Mouse (Mus musculus): Measurements from ENCODE around the gene Slc35a3. TPM values are rescaled to one million over a fixed set of nuclear protein-coding genes. Genes with fewer than 3 reads are reported as not detected.
A peak's percentile ranks its signal among the peaks of the same experiment; 100 is the strongest.
"Not testable (repeated sequence)": the region's sequence is repeated elsewhere in the genome, so short reads cannot be mapped to it uniquely, and the experiment has no call there.

Gene Slc35a3
- polyA plus RNA-seq (2014; fragmentation: Nextera tagmentation; extraction: Ambion mirVana) = 11.6 and 13.8 TPM in 2 replicates

DNA sequence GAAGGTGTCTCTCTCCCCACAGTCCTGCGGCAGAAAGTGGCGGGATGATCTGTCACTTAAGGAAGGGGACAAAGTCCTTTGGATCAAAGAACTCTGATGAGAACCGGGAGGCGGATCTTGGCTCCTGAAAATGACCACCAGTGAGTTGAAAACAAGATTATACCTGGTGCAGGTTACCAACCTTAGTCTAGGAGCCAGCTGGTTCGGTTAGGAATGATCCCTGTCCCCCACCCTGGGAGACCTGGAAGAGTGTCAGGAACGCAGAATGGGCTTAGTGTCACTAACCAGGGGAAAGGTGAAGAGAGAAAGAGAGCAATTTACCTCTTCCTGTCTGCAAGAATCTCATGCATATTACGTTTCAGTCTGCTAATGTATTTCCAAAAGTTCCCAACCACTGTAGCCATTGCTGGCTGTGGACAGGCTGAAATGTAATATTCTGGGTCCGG is at the start of gene Slc35a3:
Slc35a3 (minus strand) TSS at position 396 of the 446 bp plus-strand sequence.
- Histone ChIP-seq H3K9me3 (ENCODE audit: control insufficient read depth, low read length) (no peaks in the 10 kb centered on the region), H3K4me3 (ENCODE audit: control insufficient read depth in 1 of 2, insufficient read depth in 1 of 2, low read depth in 1 of 2, low read length in 2 of 2) (peak within 1 kb of the TSS; percentile 63 to 96), H3K27me3 (ENCODE audit: control insufficient read depth, insufficient read depth, low read length) (no peaks in the 10 kb centered on the region), H3K4me1 (ENCODE audit: control insufficient read depth in 2 of 2, insufficient read depth in 2 of 2, low read length in 2 of 2) (peaks cover 6 to 14% of the 10 kb centered on the region in 2 experiments), H3K27ac (replicated peaks in 1 of 2; ENCODE audit: control insufficient read depth in 1 of 2, insufficient read depth in 1 of 2, low read depth in 2 of 2, low read length in 2 of 2) (peak within 1 kb of the TSS; percentile 19 to 77; a peak in 2 of 4 replicates), H3K36me3 (ENCODE audit: control insufficient read depth, insufficient read depth, low read length) (no peaks in the 10 kb centered on the region), H3K4me2 (ENCODE audit: low read length) (peak within 1 kb of the TSS; percentile 86), H3K9ac (ENCODE audit: low read length) (peak within 1 kb of the TSS; percentile 97)
- no peak for ATAC-seq (ENCODE audit: insufficient number of reproducible peaks, insufficient read depth, low FRiP score, low read depth)
- WGBS = 2% methylated on average over 8 of the region's 8 CpGs

GRCm38 (mm10) chr3:116752818-116753217 is 40.2 kb upstream of the Slc35a3 start:
- WGBS = 91% methylated on average over 8 of the region's 8 CpGs
- H3K36me3 ChIP-seq (ENCODE audit: control insufficient read depth, insufficient read depth, low read length) = peaks cover 89% of the 10 kb centered on the region

DNA sequence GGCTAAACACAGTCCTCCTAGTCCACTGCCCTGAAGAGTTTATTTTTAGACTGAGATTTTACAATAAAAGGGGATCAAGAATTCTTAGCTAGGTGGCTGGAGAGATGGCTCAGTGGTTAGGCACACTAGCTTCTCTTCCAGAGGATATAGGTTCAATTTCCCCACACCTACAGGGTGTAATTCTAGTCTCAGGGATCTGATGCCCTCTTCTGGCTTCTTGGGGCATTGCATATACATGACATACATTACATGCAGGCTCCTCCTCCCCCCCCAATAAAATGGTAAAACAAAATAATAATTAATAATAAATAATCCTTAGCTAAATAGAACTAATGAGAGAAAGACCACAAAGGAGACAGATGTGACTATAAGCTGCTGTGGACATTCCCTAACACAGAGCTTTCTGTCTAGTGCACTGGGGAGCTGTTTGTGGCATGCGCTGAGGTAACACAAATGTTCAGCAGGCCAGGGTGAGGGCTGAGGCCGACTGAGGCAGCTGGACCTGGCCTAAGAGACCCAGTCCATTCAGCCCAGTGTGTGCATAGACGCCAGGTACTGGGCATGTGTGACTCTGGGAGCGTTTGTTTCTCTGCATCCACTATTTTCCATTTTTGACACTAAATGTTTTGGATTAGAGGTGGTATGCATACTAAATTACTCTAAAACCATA is 38.7 kb upstream of the Slc35a3 start:
- 88% methylated on average over 4 of the region's 4 CpGs for WGBS
- H3K9ac ChIP-seq (ENCODE audit: low read length) = no peak overlapping the region
- H3K4me3 ChIP-seq (ENCODE audit: control insufficient read depth in 1 of 2, insufficient read depth in 1 of 2, low read depth in 1 of 2, low read length in 2 of 2) = no peak overlapping the region
- H3K4me1 ChIP-seq (ENCODE audit: control insufficient read depth in 2 of 2, insufficient read depth in 2 of 2, low read length in 2 of 2) = no peaks in the 10 kb centered on the region
- H3K9me3 ChIP-seq (ENCODE audit: control insufficient read depth, low read length) = no peaks in the 10 kb centered on the region
- ATAC-seq (ENCODE audit: insufficient number of reproducible peaks, insufficient read depth, low FRiP score, low read depth) = no peak
- no peak overlapping the region for H3K4me2 ChIP-seq (ENCODE audit: low read length)
- no peaks in the 10 kb centered on the region for H3K27me3 ChIP-seq (ENCODE audit: control insufficient read depth, insufficient read depth, low read length)
- H3K27ac ChIP-seq (replicated peaks in 1 of 2; ENCODE audit: control insufficient read depth in 1 of 2, insufficient read depth in 1 of 2, low read depth in 2 of 2, low read length in 2 of 2) = no peak overlapping the region
- peaks cover 83% of the 10 kb centered on the region for H3K36me3 ChIP-seq (ENCODE audit: control insufficient read depth, insufficient read depth, low read length)

More at GRCm38 (mm10) chr3:116752818-116753217, 40.2 kb upstream of the Slc35a3 start:
- Histone ChIP-seq H3K9me3 (ENCODE audit: control insufficient read depth, low read length) (no peaks in the 10 kb centered on the region), H3K27me3 (ENCODE audit: control insufficient read depth, insufficient read depth, low read length) (no peaks in the 10 kb centered on the region), H3K9ac (ENCODE audit: low read length) (no peak overlapping the region), H3K4me2 (ENCODE audit: low read length) (no peak overlapping the region), H3K27ac (replicated peaks in 1 of 2; ENCODE audit: control insufficient read depth in 1 of 2, insufficient read depth in 1 of 2, low read depth in 2 of 2, low read length in 2 of 2) (no peak overlapping the region), H3K4me3 (ENCODE audit: control insufficient read depth in 1 of 2, insufficient read depth in 1 of 2, low read depth in 1 of 2, low read length in 2 of 2) (no peak overlapping the region), H3K4me1 (ENCODE audit: control insufficient read depth in 2 of 2, insufficient read depth in 2 of 2, low read length in 2 of 2) (no peaks in the 10 kb centered on the region)
- no peak for ATAC-seq (ENCODE audit: insufficient number of reproducible peaks, insufficient read depth, low FRiP score, low read depth)

DNA sequence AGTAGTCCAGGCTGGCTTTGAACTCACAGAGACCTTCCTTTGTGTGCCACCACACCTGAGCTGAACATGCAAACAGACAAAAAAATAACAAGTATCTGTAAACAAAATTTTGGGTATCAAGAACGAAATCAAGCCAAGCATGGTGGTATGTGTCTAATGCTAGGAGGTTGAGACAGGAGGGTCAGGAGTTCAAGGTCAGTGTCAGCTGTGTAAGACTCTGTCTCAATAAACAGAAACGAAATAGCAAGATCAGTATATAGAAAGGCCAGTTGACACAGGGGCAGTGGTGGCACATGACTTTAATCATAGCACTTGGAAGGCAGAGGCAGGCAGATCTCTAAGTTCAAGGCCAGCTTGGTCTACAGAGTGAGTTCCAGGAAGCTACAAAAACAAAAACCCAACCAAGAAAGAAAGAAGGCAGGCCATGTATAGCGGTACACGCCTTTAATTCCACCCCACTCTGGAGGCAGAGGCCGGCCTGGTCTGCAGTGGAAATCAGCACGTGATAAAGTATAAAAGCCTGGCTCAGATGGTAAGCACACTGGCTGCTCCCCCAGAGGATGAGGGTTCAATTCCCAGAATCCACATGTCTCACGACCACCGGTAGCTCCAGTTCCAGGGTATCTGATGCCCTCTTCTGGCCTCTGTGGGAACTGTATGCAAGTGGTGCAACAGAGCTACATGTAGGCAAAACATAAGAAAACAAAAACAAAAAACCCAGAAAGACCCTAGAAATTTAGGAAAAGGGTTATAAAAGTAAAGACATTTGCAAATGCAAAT is 36.0 kb upstream of the Slc35a3 start:
- Histone ChIP-seq H3K27ac (replicated peaks in 1 of 2; ENCODE audit: control insufficient read depth in 1 of 2, insufficient read depth in 1 of 2, low read depth in 2 of 2, low read length in 2 of 2) (no peak overlapping the region), H3K9me3 (ENCODE audit: control insufficient read depth, low read length) (no peaks in the 10 kb centered on the region), H3K36me3 (ENCODE audit: control insufficient read depth, insufficient read depth, low read length) (peaks cover 87% of the 10 kb centered on the region), H3K4me2 (ENCODE audit: low read length) (no peak overlapping the region), H3K4me1 (ENCODE audit: control insufficient read depth in 2 of 2, insufficient read depth in 2 of 2, low read length in 2 of 2) (no peaks in the 10 kb centered on the region), H3K27me3 (ENCODE audit: control insufficient read depth, insufficient read depth, low read length) (no peaks in the 10 kb centered on the region), H3K4me3 (ENCODE audit: control insufficient read depth in 1 of 2, insufficient read depth in 1 of 2, low read depth in 1 of 2, low read length in 2 of 2) (no peak overlapping the region), H3K9ac (ENCODE audit: low read length) (no peak overlapping the region)
- 56% methylated on average over 8 of the region's 8 CpGs for WGBS
- ATAC-seq (ENCODE audit: insufficient number of reproducible peaks, insufficient read depth, low FRiP score, low read depth) = no peak

- not testable (repeated sequence) for H3K9me3 ChIP-seq (ENCODE audit: control insufficient read depth, low read length); H3K27ac ChIP-seq (replicated peaks in 1 of 2; ENCODE audit: control insufficient read depth in 1 of 2, insufficient read depth in 1 of 2, low read depth in 2 of 2, low read length in 2 of 2); ATAC-seq (ENCODE audit: insufficient number of reproducible peaks, insufficient read depth, low FRiP score, low read depth); H3K4me1 ChIP-seq (ENCODE audit: control insufficient read depth in 2 of 2, insufficient read depth in 2 of 2, low read length in 2 of 2); H3K4me2 ChIP-seq (ENCODE audit: low read length); H3K9ac ChIP-seq (ENCODE audit: low read length); H3K27me3 ChIP-seq (ENCODE audit: control insufficient read depth, insufficient read depth, low read length); H3K4me3 ChIP-seq (ENCODE audit: control insufficient read depth in 1 of 2, insufficient read depth in 1 of 2, low read depth in 1 of 2, low read length in 2 of 2)
- H3K36me3 ChIP-seq (ENCODE audit: control insufficient read depth, insufficient read depth, low read length) = peaks cover 87% of the 10 kb centered on the region
- WGBS = 86% methylated on average over 7 of the region's 7 CpGs
Measured at GRCm38 (mm10) chr3:116747648-116748047, 35.0 kb upstream of the Slc35a3 start.

GRCm38 (mm10) chr3:116740963-116741362 is 28.3 kb upstream of the Slc35a3 start:
- H3K4me2 ChIP-seq (ENCODE audit: low read length) = no peak overlapping the region
- no peak for ATAC-seq (ENCODE audit: insufficient number of reproducible peaks, insufficient read depth, low FRiP score, low read depth)
- no peaks in the 10 kb centered on the region; the same call in 1 of the 2 replicates for H3K9me3 ChIP-seq (ENCODE audit: control insufficient read depth, low read length)
- H3K9ac ChIP-seq (ENCODE audit: low read length) = no peak overlapping the region
- H3K4me1 ChIP-seq (ENCODE audit: control insufficient read depth in 2 of 2, insufficient read depth in 2 of 2, low read length in 2 of 2) = no peaks in the 10 kb centered on the region
- WGBS = 73% methylated on average over 9 of the region's 9 CpGs
- H3K4me3 ChIP-seq (ENCODE audit: control insufficient read depth in 1 of 2, insufficient read depth in 1 of 2, low read depth in 1 of 2, low read length in 2 of 2) = no peak overlapping the region
- H3K36me3 ChIP-seq (ENCODE audit: control insufficient read depth, insufficient read depth, low read length) = peaks cover 33% of the 10 kb centered on the region
- no peaks in the 10 kb centered on the region for H3K27me3 ChIP-seq (ENCODE audit: control insufficient read depth, insufficient read depth, low read length)
- no peak overlapping the region for H3K27ac ChIP-seq (replicated peaks in 1 of 2; ENCODE audit: control insufficient read depth in 1 of 2, insufficient read depth in 1 of 2, low read depth in 2 of 2, low read length in 2 of 2)

DNA sequence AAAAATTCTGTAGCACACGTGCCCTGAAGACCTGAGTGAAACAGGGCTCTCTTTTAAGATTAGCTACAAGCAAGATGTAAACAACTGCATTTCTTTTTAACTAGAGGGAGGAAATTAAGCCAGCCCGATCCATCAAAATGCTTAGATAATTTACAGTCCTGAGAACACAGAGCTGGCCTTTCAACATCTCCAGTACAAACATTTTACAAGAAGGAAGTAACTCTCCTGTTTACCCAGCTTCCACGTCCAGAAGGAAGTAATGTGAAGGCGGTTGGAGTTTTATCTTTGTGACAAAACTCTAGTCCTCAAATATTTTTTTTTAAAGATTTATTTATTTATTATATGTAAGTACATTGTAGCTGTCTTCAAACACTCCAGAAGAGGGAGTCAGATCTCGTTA is 27.5 kb upstream of the Slc35a3 start:
- ATAC-seq (ENCODE audit: insufficient number of reproducible peaks, insufficient read depth, low FRiP score, low read depth) = no peak
- Histone ChIP-seq H3K27ac (replicated peaks in 1 of 2; ENCODE audit: control insufficient read depth in 1 of 2, insufficient read depth in 1 of 2, low read depth in 2 of 2, low read length in 2 of 2) (no peak overlapping the region), H3K9me3 (ENCODE audit: control insufficient read depth, low read length) (no peaks in the 10 kb centered on the region; the same call in 1 of the 2 replicates), H3K27me3 (ENCODE audit: control insufficient read depth, insufficient read depth, low read length) (no peaks in the 10 kb centered on the region), H3K36me3 (ENCODE audit: control insufficient read depth, insufficient read depth, low read length) (peaks cover 28% of the 10 kb centered on the region), H3K4me3 (ENCODE audit: control insufficient read depth in 1 of 2, insufficient read depth in 1 of 2, low read depth in 1 of 2, low read length in 2 of 2) (no peak overlapping the region), H3K4me2 (ENCODE audit: low read length) (no peak overlapping the region), H3K4me1 (ENCODE audit: control insufficient read depth in 2 of 2, insufficient read depth in 2 of 2, low read length in 2 of 2) (no peaks in the 10 kb centered on the region), H3K9ac (ENCODE audit: low read length) (no peak overlapping the region)
- 68% methylated on average over 4 of the region's 5 CpGs for WGBS

Data from heart, embryonic 14.5 days (tissue).